In genomic region chr1:190979100-190979563, GRCm38 (mm10) we compare ENCODE assay signal across 8 mouse cellular contexts. TPM values are rescaled to one million over a fixed set of nuclear protein-coding genes. Genes with fewer than 3 reads are reported as not detected.
DNase-seq lines count a peak whose midpoint lies in the region; ATAC-seq lines count a peak whose summit lies in the region.

Gene Vash2, minus strand, starts transcription at chr1:190979296.

- WGBS in hindbrain, embryonic 11.5 days: under 1% methylated on average over 36 of the region's 38 CpGs
- WGBS in lung, embryonic 15.5 days: under 1% methylated on average over 38 of the region's 38 CpGs

- ATAC-seq in hindbrain, embryonic 11.5 days (ENCODE audit: low FRiP score): peak; percentile 98
- ATAC-seq in lung, embryonic 15.5 days (ENCODE audit: borderline replicate concordance, extremely low read depth, low FRiP score, low TSS enrichment): peak; percentile 98

- peak within 1 kb of the TSS; percentile 90 for H3K9ac ChIP-seq in hindbrain, embryonic 11.5 days (ENCODE audit: low read depth, low read length)
- peak within 1 kb of the TSS; percentile 74 for H3K9ac ChIP-seq in lung, embryonic 15.5 days

- peak; percentile 3 for DNase-seq in T-cell, adult 2 months (ENCODE audit: low spot score)
- peak; percentile 41 for DNase-seq in cerebellum, adult 9-11 months
- DNase-seq in frontal cortex, postnatal 14 days (ENCODE audit: low spot score in 2 of 2): peak; percentile 53 to 62
- DNase-seq in hindbrain, embryonic 11.5 days (ENCODE audit: low spot score): peak; percentile 91
- peak; percentile 77 for DNase-seq in layer of hippocampus, adult 9-11 months
- DNase-seq in ovary, adult 18-20 months (ENCODE audit: low spot score): peak; percentile 72
- DNase-seq in urinary bladder, postnatal 10 days (ENCODE audit: low spot score): peak; percentile 47

- H3K9me3 ChIP-seq in hindbrain, embryonic 11.5 days (ENCODE audit: control insufficient read depth, low read length): no peaks in the 10 kb centered on the region
- no peaks in the 10 kb centered on the region for H3K9me3 ChIP-seq in lung, embryonic 15.5 days

- H3K4me1 ChIP-seq in hindbrain, embryonic 11.5 days (replicated peaks; ENCODE audit: control insufficient read depth, insufficient read depth, low read length): peaks cover 4% of the 10 kb centered on the region; the same call in 1 of the 2 replicates
- H3K4me1 ChIP-seq in lung, embryonic 15.5 days: peaks cover 14% of the 10 kb centered on the region

- peak within 1 kb of the TSS; percentile 74 for H3K4me3 ChIP-seq in hindbrain, embryonic 11.5 days (ENCODE audit: low read depth, low read length)
- peak within 1 kb of the TSS; percentile 68 for H3K4me3 ChIP-seq in lung, embryonic 15.5 days

- peak within 1 kb of the TSS; percentile 89 for H3K4me2 ChIP-seq in hindbrain, embryonic 11.5 days (replicated peaks; ENCODE audit: low read depth, low read length)
- H3K4me2 ChIP-seq in lung, embryonic 15.5 days: peak within 1 kb of the TSS; percentile 100

- H3K36me3 ChIP-seq in hindbrain, embryonic 11.5 days (ENCODE audit: control insufficient read depth, insufficient read depth, low read length): no peaks in the 10 kb centered on the region
- no peaks in the 10 kb centered on the region; the same call in 1 of the 2 replicates for H3K36me3 ChIP-seq in lung, embryonic 15.5 days

- peak within 1 kb of the TSS; percentile 89 for H3K27ac ChIP-seq in hindbrain, embryonic 11.5 days (ENCODE audit: low read depth, low read length)
- H3K27ac ChIP-seq in lung, embryonic 15.5 days: peak within 1 kb of the TSS; percentile 91

- no peaks in the 10 kb centered on the region for H3K27me3 ChIP-seq in hindbrain, embryonic 11.5 days (ENCODE audit: control insufficient read depth, insufficient read depth, low read length)
- no peaks in the 10 kb centered on the region for H3K27me3 ChIP-seq in lung, embryonic 15.5 days

RNA-seq across cellular contexts. Expression of gene Vash2, which starts in this region (rescaled TPM):
- 61.0 and 69.7 TPM in 2 replicates for polyA plus RNA-seq in hindbrain, embryonic 11.5 days (2014; fragmentation: Nextera tagmentation; extraction: Ambion mirVana)
- 23.2 and 24.5 TPM in 2 replicates for polyA plus RNA-seq in lung, embryonic 15.5 days (2015; fragmentation: Nextera tagmentation; extraction: Ambion mirVana)

Comparison
In these comparisons a context has a peak if more than half of its experiments do, and no peak if none do; other contexts are left out.
1. Peak in every context shown above with its lines: DNase-seq, ATAC-seq, H3K4me3 ChIP-seq and H3K27ac ChIP-seq.
2. DNase-seq: peak in every context shown above with its lines; median percentile 91 in hindbrain, embryonic 11.5 days; 77 in layer of hippocampus, adult 9-11 months; 72 in ovary, adult 18-20 months; 58 in frontal cortex, postnatal 14 days; 47 in urinary bladder, postnatal 10 days; 41 in cerebellum, adult 9-11 months; 3 in T-cell, adult 2 months.